Mouse (Mus musculus) layer of hippocampus, adult 8-10 months (tissue): ENCODE measurements around the gene Efcab1. TPM values are rescaled to one million over a fixed set of nuclear protein-coding genes. Genes with fewer than 3 reads are reported as not detected.

Experiments
- DNase-seq, 2 experiments: peaks; one replicate each; pipeline ENCODE4 v3.0.0; 2022; ENCODE audit warnings: low spot score in 2 of 2
- total RNA-seq, 4 experiments: library from RNA; stranded (reverse); gene quantifications; 2 replicates each; pipeline ENCODE4 v1.2.4; 2022

The Efcab1 gene
- total RNA-seq, 4 experiments from 2014 or later = 4.3 to 7.0 (median 6.3) TPM

- DNase-seq = no peak
Measured at GRCm38 (mm10) chr16:14992461-14993107, 86.2 kb downstream of the Efcab1 start.

GRCm38 (mm10) chr16:15014724-15015123, 108.3 kb downstream of the Efcab1 start:
- no peak for DNase-seq
